Mouse (Mus musculus): ENCODE results near the gene Scube3.

GRCm38 (mm10) chr17:28112266-28112665 is 29.7 kb upstream of the Scube3 start:
- TF ChIP-seq CTCF (conservative IDR thresholded peaks at IDR 0.05; ENCODE audit: low read length), result no peak
- TF ChIP-seq NANOG (IDR thresholded peaks at IDR 0.05; ENCODE audit: borderline replicate concordance, low read length), result no peak

Data from E14TG2a.4 (cell line).